Mouse (Mus musculus): ENCODE data around the gene Smtn. TPM values are rescaled to one million over a fixed set of nuclear protein-coding genes. Genes with fewer than 3 reads are reported as not detected.

Gene Smtn
- total RNA-seq, 2 experiments from 2014 or later = 8.3 to 10.5 TPM

DNA sequence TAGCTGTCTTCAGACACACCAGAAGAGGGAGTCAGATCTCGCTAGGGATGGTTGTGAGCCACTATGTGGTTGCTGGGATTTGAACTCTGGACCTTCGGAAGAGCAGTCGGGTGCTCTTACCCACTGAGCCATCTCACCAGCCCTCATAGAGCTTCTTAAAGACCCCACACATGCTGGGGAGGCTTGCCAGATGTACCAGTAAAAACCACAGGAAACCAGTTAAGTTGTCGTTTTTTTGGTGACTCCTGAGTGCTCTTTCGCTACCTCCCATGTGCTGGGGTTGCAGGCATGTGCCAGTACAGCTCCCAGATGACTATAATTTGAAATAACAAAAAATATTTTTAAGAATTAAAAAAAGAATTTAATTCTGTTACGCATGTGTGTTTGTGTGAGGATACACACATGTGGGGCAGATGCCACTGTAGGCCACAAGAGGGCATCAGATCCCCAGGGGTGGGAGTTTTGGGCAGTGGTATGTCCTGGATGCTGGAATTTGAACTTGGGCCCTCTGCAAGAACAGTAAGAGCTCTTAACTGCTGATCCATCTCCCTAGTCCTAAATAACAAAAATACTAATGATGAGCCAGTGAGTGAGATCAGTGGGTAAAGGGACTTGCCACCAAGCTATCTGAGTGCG is 65.8 kb downstream of the Smtn start:
- ATAC-seq (replicated peaks; ENCODE audit: poor library complexity, severe bottlenecking) = peak; percentile 41

GRCm38 (mm10) chr11:3472484-3472883 is 67.9 kb downstream of the Smtn start:
- ATAC-seq (replicated peaks; ENCODE audit: poor library complexity, severe bottlenecking) = peak; percentile 64

- ATAC-seq (replicated peaks; ENCODE audit: poor library complexity, severe bottlenecking) = no peak
Observed at GRCm38 (mm10) chr11:3471448-3471850, 69.0 kb downstream of the Smtn start.

Other genes with a start within 250 kb of the Smtn start
- 30.2 and 35.9 TPM in 2 replicates for gene Pik3ip1, start 210.2 kb downstream of the Smtn start, total RNA-seq (2014; fragmentation: Nextera tagmentation)
- gene Pik3ip1, start 210.2 kb downstream of the Smtn start, total RNA-seq (2017) = 44.8 and 63.1 TPM in 2 replicates
- gene Limk2, start 131.4 kb downstream of the Smtn start, total RNA-seq (2014; fragmentation: Nextera tagmentation) = 15.2 and 29.8 TPM in 2 replicates
- 12.1 and 24.2 TPM in 2 replicates for gene Limk2, start 131.4 kb downstream of the Smtn start, total RNA-seq (2017)
- gene Rnf185, start 88.2 kb downstream of the Smtn start, total RNA-seq (2014; fragmentation: Nextera tagmentation) = 12.6 and 14.1 TPM in 2 replicates
- 10.0 and 11.9 TPM in 2 replicates for gene Rnf185, start 88.2 kb downstream of the Smtn start, total RNA-seq (2017)
- 0.26 TPM in 1 of 2 replicates, not detected in the other for gene Pla2g3, start 52.3 kb downstream of the Smtn start, total RNA-seq (2014; fragmentation: Nextera tagmentation)
- not detected in 2 replicates for gene Pla2g3, start 52.3 kb downstream of the Smtn start, total RNA-seq (2017)
- 0.94 and 1.1 TPM in 2 replicates for gene Inpp5j, start 35.8 kb downstream of the Smtn start, total RNA-seq (2014; fragmentation: Nextera tagmentation)
- gene Inpp5j, start 35.8 kb downstream of the Smtn start, total RNA-seq (2017) = 0.09 and 0.57 TPM in 2 replicates
- gene Selenom, start 25.9 kb downstream of the Smtn start, total RNA-seq (2014; fragmentation: Nextera tagmentation) = 22.0 and 28.8 TPM in 2 replicates
- 17.0 and 21.1 TPM in 2 replicates for gene Selenom, start 25.9 kb downstream of the Smtn start, total RNA-seq (2017)
- gene Morc2a, start 108.6 kb upstream of the Smtn start, total RNA-seq (2014; fragmentation: Nextera tagmentation) = 31.1 and 46.1 TPM in 2 replicates
- 31.2 and 32.7 TPM in 2 replicates for gene Morc2a, start 108.6 kb upstream of the Smtn start, total RNA-seq (2017)